Mouse (Mus musculus): ENCODE data around the gene Vmn1r103. TPM values are rescaled to one million over a fixed set of nuclear protein-coding genes. Genes with fewer than 3 reads are reported as not detected.

Gene Vmn1r103
- not detected for polyA plus RNA-seq (2015; fragmentation: Illumina TruSeq; extraction: RNeasy Lipid Tissue Mini Kit (QIAGEN cat#74804); ENCODE audit: insufficient read depth, low read depth, low replicate concordance)

DNA sequence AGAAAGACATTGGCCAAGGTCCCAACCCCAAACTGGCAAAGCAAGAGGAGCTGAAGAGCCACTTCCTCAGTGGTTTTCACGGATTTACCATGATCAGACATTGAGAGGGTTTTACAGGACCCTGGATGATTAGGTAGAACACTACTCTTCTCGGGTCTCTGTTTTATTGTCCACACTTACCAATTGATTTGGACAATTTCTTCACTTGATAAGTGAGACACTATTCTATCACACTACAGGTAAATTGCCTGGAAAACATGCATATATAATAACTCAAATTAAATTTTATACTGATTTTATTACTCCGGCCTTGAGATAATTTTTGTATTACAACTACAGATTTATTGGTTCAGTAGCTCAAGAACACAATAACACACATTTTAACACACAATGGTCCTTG lies at the start of gene Vmn1r103:
TSS of gene Vmn1r103 (minus strand) at position 101 of the 400 bp plus-strand sequence.

DNA sequence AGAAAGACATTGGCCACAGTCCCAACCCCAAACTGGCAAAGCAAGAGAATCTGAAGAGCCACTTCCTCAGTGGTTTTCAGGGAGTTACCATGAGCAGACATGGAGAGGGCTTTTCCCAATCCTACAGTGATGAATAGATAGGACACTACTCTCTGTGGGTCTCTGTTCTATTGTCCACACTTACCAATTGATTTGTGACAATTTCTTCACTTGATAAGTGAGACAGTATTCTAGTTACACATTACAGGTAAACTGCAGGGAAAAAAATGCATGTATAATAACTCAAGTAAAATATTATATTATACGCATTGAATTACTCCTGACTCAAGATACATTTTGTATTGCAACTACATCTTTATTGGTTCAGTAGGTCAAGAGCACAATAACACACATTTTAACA lies 35.3 kb upstream of the Vmn1r103 start, which contains the start of gene Gm5726:
TSS of gene Gm5726 (minus strand) at position 101 of the 400 bp plus-strand sequence.

DNA sequence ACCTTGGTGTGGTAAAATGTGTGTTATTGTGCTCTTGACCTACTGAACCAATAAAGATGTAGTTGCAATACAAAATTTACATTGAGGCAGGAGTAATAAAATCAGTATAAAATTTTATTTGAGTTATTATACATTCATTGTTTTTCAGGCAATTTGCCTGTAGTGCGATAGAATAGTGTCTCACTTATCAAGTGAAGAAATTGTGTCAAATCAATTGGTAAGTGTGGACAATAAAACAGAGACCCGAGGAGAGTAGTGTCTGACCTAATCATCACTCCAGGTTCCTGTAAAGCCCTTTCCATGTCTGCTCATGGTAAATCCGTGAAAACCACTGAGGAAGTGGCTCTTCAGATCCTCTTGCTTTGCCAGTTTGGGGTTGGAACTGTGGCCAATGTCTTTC lies 23.2 kb upstream of the Vmn1r103 start, which contains the start of gene Vmn1r104:
TSS of gene Vmn1r104 (plus strand) at position 301 of the 400 bp plus-strand sequence.

DNA sequence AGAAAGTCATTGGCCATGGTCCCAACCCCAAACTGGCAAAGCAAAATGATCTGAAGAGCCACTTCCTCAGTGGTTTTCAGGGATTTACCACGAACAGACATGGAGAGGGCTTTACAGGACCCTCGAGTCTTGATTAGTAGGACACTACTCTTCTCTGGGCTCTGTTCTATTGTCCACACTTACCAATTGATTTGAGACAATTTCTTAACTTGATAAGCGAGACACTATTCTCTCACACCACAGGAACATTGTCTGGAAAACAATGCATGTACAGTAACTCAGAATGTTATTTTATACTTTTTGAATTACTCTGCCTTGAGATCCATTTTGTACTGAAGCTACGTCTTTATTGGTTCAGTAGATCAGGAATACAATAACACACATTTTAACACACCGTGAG lies 35.5 kb downstream of the Vmn1r103 start, which contains the start of gene Gm10670:
TSS of gene Gm10670 (minus strand) at position 101 of the 400 bp plus-strand sequence.

Other genes starting within 250 kb of the Vmn1r103 start
- not detected for gene Gm5890, start 247.7 kb downstream of the Vmn1r103 start, polyA plus RNA-seq (2015; fragmentation: Illumina TruSeq; extraction: RNeasy Lipid Tissue Mini Kit (QIAGEN cat#74804); ENCODE audit: insufficient read depth, low read depth, low replicate concordance)
- gene Gm4133, start 176.5 kb downstream of the Vmn1r103 start, polyA plus RNA-seq (2015; fragmentation: Illumina TruSeq; extraction: RNeasy Lipid Tissue Mini Kit (QIAGEN cat#74804); ENCODE audit: insufficient read depth, low read depth, low replicate concordance) = not detected
- not detected for gene Gm5728, start 135.1 kb downstream of the Vmn1r103 start, polyA plus RNA-seq (2015; fragmentation: Illumina TruSeq; extraction: RNeasy Lipid Tissue Mini Kit (QIAGEN cat#74804); ENCODE audit: insufficient read depth, low read depth, low replicate concordance)
- not detected for gene Vmn1r100, start 92.6 kb downstream of the Vmn1r103 start, polyA plus RNA-seq (2015; fragmentation: Illumina TruSeq; extraction: RNeasy Lipid Tissue Mini Kit (QIAGEN cat#74804); ENCODE audit: insufficient read depth, low read depth, low replicate concordance)
- not detected for gene Vmn1r101, start 67.9 kb downstream of the Vmn1r103 start, polyA plus RNA-seq (2015; fragmentation: Illumina TruSeq; extraction: RNeasy Lipid Tissue Mini Kit (QIAGEN cat#74804); ENCODE audit: insufficient read depth, low read depth, low replicate concordance)
- gene Gm10670, start 35.6 kb downstream of the Vmn1r103 start, polyA plus RNA-seq (2015; fragmentation: Illumina TruSeq; extraction: RNeasy Lipid Tissue Mini Kit (QIAGEN cat#74804); ENCODE audit: insufficient read depth, low read depth, low replicate concordance) = not detected
- not detected for gene Vmn1r104, start 23.3 kb upstream of the Vmn1r103 start, polyA plus RNA-seq (2015; fragmentation: Illumina TruSeq; extraction: RNeasy Lipid Tissue Mini Kit (QIAGEN cat#74804); ENCODE audit: insufficient read depth, low read depth, low replicate concordance)
- gene Gm5726, start 35.2 kb upstream of the Vmn1r103 start, polyA plus RNA-seq (2015; fragmentation: Illumina TruSeq; extraction: RNeasy Lipid Tissue Mini Kit (QIAGEN cat#74804); ENCODE audit: insufficient read depth, low read depth, low replicate concordance) = not detected
- gene Gm4141, start 65.7 kb upstream of the Vmn1r103 start, polyA plus RNA-seq (2015; fragmentation: Illumina TruSeq; extraction: RNeasy Lipid Tissue Mini Kit (QIAGEN cat#74804); ENCODE audit: insufficient read depth, low read depth, low replicate concordance) = not detected
- not detected for gene Gm4513, start 88.5 kb upstream of the Vmn1r103 start, polyA plus RNA-seq (2015; fragmentation: Illumina TruSeq; extraction: RNeasy Lipid Tissue Mini Kit (QIAGEN cat#74804); ENCODE audit: insufficient read depth, low read depth, low replicate concordance)
- not detected for gene Vmn1r107, start 158.4 kb upstream of the Vmn1r103 start, polyA plus RNA-seq (2015; fragmentation: Illumina TruSeq; extraction: RNeasy Lipid Tissue Mini Kit (QIAGEN cat#74804); ENCODE audit: insufficient read depth, low read depth, low replicate concordance)
- not detected for gene Vmn1r111, start 192.7 kb upstream of the Vmn1r103 start, polyA plus RNA-seq (2015; fragmentation: Illumina TruSeq; extraction: RNeasy Lipid Tissue Mini Kit (QIAGEN cat#74804); ENCODE audit: insufficient read depth, low read depth, low replicate concordance)
- gene Gm10668, start 220.1 kb upstream of the Vmn1r103 start, polyA plus RNA-seq (2015; fragmentation: Illumina TruSeq; extraction: RNeasy Lipid Tissue Mini Kit (QIAGEN cat#74804); ENCODE audit: insufficient read depth, low read depth, low replicate concordance) = not detected